Mouse (Mus musculus) cortical plate, adult 2 months (tissue): ENCODE data around the gene Elmo3.

ENCODE experiments used
- CTCF ChIP-seq: fragments of 200-500 bp; IDR thresholded peaks from 2 replicates; pipeline ENCODE4 v1.5.1; 2011; ENCODE audit warnings: mild to moderate bottlenecking, control low read depth, low read length; ENCODE audit not compliant: insufficient read depth; ENCODE audit errors: extremely low read depth
- POLR2A ChIP-seq: fragments of 200-500 bp; IDR thresholded peaks from 2 replicates; pipeline ENCODE4 v1.6.1; 2011; ENCODE audit warnings: mild to moderate bottlenecking, low read length, control low read depth; ENCODE audit not compliant: insufficient read depth; ENCODE audit errors: extremely low read depth

GRCm38 (mm10) chr8:105354549-105354948, 49.1 kb downstream of the Elmo3 start:
- TF ChIP-seq POLR2A (no peak), CTCF (no peak)
